Mouse (Mus musculus): ENCODE measurements around the gene Gm13691. TPM values are rescaled to one million over a fixed set of nuclear protein-coding genes. Genes with fewer than 3 reads are reported as not detected.
"Not testable (repeated sequence)": the region's sequence is repeated elsewhere in the genome, so short reads cannot be mapped to it uniquely, and the experiment has no call there.

The Gm13691 gene
- 1 to 10 TPM; 1.4 to 2.0 (median 1.8) TPM for total RNA-seq (2022)

DNA sequence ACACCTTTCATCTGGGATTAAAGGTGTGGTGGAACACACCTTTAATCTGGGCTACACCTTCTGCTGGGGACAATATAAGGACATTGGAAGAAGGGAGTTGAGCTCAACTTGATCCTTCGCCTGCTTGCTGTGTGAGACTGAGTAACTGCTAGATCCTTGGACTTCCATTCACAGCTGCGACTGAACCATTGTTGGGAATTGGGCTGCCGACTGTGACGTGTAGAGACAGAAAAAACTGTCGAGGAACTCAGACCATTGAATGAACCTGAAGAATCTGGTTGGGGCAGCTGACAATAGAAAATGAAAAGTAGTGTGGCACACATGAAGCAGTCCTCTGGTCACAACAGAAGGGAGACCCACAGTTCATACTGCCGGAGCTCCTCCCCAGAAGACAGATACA lies at the start of gene Gm13691:
Gm13691 (plus strand) TSS at position 301 of the 400 bp plus-strand sequence.
- DNase-seq (ENCODE audit: low spot score in 2 of 2) = not testable (repeated sequence)

GRCm38 (mm10) chr2:83940931-83941361 lies 49.4 kb upstream of the Gm13691 start, which contains the start of gene Zswim2:
Zswim2 (minus strand) TSS chr2:83941228.
- DNase-seq (ENCODE audit: low spot score in 2 of 2) = peak; percentile 86 to 91

GRCm38 (mm10) chr2:83941378-83941777 lies 49.0 kb upstream of the Gm13691 start:
- DNase-seq (ENCODE audit: low spot score in 2 of 2) = no peak

- no peak for DNase-seq (ENCODE audit: low spot score in 2 of 2)
These were observed 48.6 kb upstream of the Gm13691 start for GRCm38 (mm10) chr2:83941792-83942191.

GRCm38 (mm10) chr2:83955393-83955792 lies 35.0 kb upstream of the Gm13691 start, which contains the start of gene Gm13698:
Gm13698 (plus strand) TSS chr2:83955693.
- not testable (repeated sequence) for DNase-seq (ENCODE audit: low spot score in 2 of 2)

DNA sequence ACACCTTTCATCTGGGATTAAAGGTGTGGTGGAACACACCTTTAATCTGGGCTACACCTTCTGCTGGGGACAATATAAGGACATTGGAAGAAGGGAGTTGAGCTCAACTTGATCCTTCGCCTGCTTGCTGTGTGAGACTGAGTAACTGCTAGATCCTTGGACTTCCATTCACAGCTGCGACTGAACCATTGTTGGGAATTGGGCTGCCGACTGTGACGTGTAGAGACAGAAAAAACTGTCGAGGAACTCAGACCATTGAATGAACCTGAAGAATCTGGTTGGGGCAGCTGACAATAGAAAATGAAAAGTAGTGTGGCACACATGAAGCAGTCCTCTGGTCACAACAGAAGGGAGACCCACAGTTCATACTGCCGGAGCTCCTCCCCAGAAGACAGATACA lies 29.1 kb upstream of the Gm13691 start, which contains the start of gene Gm13693:
Gm13693 (plus strand) TSS at position 301 of the 400 bp plus-strand sequence.
- DNase-seq (ENCODE audit: low spot score in 2 of 2) = not testable (repeated sequence)

GRCm38 (mm10) chr2:83967013-83967412 lies 23.3 kb upstream of the Gm13691 start, which contains the start of gene Gm13695:
Gm13695 (plus strand) TSS chr2:83967313.
- DNase-seq (ENCODE audit: low spot score in 2 of 2) = not testable (repeated sequence)

GRCm38 (mm10) chr2:83972823-83973222 lies 17.5 kb upstream of the Gm13691 start, which contains the start of gene Gm13696:
Gm13696 (plus strand) TSS chr2:83973123.
- not testable (repeated sequence) for DNase-seq (ENCODE audit: low spot score in 2 of 2)

GRCm38 (mm10) chr2:83978633-83979032 lies 11.7 kb upstream of the Gm13691 start, which contains the start of gene Gm13694:
Gm13694 (plus strand) TSS chr2:83978933.
- not testable (repeated sequence) for DNase-seq (ENCODE audit: low spot score in 2 of 2)

- not testable (repeated sequence) for DNase-seq (ENCODE audit: low spot score in 2 of 2)
These were observed 5.9 kb upstream of the Gm13691 start, which contains the start of gene Gm13697 for GRCm38 (mm10) chr2:83984443-83984842. Gm13697 (plus strand) TSS chr2:83984743.

DNA sequence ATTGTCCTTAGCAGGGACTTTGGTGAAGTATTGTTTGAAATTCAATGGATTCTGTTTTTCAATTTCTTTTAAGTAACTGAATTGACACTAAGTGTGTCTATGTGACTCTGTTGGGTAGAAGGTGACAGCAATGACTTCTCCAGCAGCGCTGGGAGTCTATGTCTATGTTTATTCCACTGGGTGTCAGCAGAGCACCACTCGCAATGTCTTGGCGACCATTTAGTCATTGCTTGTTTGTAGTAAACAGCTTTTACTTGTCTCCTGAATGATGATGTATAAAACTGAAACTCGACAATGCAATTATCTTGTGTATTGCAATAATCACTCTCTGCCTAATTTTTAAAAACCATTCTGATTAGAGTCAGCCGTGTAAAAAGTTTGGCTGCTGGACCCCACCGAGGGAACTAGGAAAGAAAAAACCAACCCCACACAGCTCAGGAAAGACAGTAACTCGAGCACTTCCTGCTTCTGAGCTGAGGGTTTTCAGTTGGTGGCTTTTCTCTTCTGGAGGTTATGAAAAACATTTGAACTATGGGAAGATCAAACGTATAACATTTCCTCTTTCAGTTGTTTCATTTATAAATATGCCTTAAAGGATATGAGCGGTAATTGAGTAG lies 3.4 kb downstream of the Gm13691 start:
- not testable (repeated sequence) for DNase-seq (ENCODE audit: low spot score in 2 of 2)

- DNase-seq (ENCODE audit: low spot score in 2 of 2) = not testable (repeated sequence)
These were observed 4.2 kb downstream of the Gm13691 start for GRCm38 (mm10) chr2:83994526-83994925.

- no peak for DNase-seq (ENCODE audit: low spot score in 2 of 2)
These were observed 18.6 kb downstream of the Gm13691 start for GRCm38 (mm10) chr2:84008913-84009312.

- no peak for DNase-seq (ENCODE audit: low spot score in 2 of 2)
These were observed 19.5 kb downstream of the Gm13691 start for GRCm38 (mm10) chr2:84009818-84010217.

- DNase-seq (ENCODE audit: low spot score in 2 of 2) = no peak
These were observed 24.2 kb downstream of the Gm13691 start for GRCm38 (mm10) chr2:84014572-84014971.

DNA sequence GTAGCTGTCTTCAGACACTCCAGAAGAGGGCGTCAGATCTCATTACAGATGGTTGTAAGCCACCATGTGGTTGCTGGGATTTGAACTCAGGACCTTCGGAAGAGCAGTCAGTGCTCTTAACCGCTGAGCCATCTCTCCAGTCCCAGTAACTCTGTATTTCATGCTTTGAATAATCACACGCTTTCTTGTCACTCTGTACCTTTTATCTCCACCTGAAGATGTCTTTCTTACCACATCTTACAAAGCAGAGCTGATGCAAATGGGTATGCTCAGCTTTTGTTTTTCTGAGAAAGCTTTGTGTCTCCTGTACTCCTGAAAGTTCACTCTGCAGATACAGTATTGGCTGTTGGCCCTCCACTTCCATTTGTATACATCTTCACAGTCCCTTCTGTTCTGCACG lies 25.9 kb downstream of the Gm13691 start:
- DNase-seq (ENCODE audit: low spot score in 2 of 2) = not testable (repeated sequence)

DNA sequence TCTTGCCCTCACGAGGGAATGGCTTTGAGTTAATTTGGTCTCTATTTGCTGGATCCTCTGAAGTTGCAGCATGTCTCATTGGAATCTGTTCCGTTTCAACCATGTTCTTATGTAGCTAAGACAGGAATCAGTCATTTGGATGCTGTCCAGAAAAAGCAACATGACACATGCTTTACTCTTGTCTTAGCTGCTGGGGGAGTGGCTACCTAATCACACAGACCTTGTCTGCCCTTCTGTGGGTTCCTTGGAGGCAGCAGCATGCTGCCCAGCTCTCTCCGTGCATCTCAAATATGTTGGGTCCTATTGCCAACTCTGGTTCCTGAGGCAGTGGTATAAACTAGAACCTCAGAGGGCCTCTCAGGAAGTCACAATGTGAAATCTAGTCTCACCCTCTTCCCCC lies 28.0 kb downstream of the Gm13691 start:
- DNase-seq (ENCODE audit: low spot score in 2 of 2) = no peak

DNA sequence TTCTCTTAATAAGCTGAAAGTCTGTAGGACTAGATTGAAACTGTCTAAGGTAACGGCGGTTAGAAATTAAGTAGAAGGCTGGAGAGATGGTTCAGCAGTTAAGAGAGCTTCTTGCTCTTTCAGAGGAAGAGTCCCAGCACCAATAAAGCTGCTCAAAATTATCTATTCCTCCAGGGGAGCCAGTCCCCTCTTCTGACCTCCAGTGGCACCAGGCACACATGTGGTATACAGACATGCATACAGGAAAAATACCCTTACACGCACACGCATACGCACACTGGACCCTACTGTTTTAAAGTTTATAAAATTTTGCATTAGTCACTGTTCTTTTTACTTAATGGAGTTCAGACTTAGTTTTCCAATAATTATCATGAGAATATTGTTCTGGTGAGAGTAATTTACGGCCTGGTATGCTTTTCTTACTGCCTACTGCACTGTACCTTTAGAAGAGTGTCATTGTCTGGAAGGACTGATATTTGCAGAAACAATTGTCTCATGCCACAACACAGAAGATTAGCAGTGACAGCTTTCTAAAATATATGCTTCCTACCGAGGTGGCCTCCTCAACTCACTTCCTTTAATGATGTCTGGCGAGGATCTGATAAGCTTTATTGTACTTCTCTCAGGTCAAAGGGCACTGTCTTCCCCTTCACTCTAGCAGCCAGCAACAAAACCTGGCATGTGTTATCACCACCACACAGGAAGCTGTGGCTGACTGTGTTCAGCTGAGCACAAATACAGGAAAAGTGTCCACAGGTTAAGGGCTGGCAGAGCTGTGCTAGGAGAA lies 29.4 kb downstream of the Gm13691 start:
- DNase-seq (ENCODE audit: low spot score in 2 of 2) = no peak

DNA sequence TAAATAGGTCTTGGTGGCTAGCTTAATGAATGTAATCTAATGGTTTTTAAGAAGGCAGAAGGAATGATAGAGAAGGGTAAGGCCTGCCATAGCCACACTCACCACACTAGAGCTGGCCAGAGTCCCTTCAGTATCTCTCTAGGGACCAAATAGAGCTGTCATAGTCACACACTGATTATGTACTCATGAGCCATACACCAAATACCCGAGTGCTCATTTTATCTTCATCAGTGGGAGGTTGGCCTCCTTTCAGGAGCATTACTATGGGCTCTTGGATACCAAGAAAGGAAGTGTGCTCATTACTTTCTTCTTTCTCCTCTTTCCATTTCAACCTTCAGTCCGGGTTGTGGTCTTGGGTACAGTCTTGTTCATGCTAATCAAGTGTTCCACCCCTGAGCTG lies 31.6 kb downstream of the Gm13691 start:
- no peak for DNase-seq (ENCODE audit: low spot score in 2 of 2)

DNA sequence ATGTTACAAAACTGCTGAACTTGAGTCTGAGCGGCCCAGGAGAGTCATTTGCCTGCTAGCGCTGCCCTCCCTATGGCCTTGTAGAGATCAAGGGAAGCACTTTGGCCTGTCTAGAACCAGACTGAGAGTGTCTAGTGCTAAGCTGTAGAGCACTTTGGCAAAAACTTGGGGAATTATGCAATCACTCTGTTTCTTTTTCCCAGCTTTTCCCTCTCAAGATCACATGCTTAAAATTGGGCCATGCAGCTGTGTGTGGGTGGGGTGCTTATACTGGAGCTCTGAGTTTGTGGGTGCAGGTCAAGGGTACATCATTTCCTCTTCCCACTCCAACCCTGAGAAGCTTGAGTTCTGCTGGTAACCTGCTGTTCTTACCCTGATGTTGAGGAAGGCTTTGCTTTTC lies 32.6 kb downstream of the Gm13691 start:
- DNase-seq (ENCODE audit: low spot score in 2 of 2) = peak; percentile 7 to 62

DNA sequence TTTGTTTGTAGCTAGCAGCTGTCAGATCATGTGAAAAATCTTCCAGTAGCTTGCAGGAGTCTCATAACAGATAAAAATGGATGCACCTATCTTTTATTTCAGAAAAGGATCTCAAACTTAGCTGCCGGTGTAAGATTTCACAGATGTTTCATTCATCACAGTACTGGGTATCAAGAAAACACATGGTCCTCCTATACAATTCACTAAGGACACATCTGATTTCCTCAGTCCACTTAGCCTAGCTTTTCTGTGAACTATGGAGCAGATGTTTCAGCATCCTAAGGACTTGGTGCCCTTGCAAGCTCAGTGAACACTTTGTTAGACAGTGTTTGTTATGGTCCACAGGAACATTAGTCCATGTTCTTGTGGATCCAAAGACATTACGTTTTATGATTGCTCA lies 33.0 kb downstream of the Gm13691 start:
- no peak for DNase-seq (ENCODE audit: low spot score in 2 of 2)

- DNase-seq (ENCODE audit: low spot score in 2 of 2) = no peak
These were observed 34.9 kb downstream of the Gm13691 start for GRCm38 (mm10) chr2:84025217-84025616.
